In the genomic region with DNA sequence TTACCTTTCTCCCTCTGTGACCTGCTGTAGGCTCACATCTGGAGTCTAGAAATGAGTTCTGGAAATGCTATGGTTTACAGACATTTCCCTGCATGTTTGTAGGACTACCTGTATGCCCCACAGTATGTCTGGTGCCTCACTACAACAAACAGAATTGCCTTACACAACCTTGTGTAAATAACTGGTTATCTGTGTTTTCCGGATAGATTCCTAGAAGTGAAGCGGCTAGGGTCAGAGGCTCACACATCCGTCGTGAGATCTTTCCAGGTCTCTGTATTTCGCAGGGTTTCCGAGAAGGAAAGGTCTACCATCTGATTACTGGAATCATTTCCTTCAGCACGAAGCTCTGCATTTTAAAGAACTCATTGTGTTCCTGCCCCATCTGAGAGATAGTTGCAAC, we compare ENCODE assay signal across 25 mouse cellular contexts.
"Had no signal": no experiment of that assay in that cellular context is flagged by ENCODE, and none has a peak within 500 bp of the region (broad histone marks: within the 10 kb centered on the region; RNA-seq: fewer than 3 reads in every experiment).

No protein-coding gene starts in this region.

- H3K4me2 ChIP-seq: heart, embryonic 11.5 days; heart, embryonic 13.5 days; heart, embryonic 15.5 days; hindbrain, embryonic 13.5 days; hindbrain, embryonic 15.5 days; kidney, embryonic 15.5 days; limb, embryonic 13.5 days; limb, embryonic 15.5 days had no signal

- H3K4me1 ChIP-seq: heart, embryonic 13.5 days; heart, embryonic 15.5 days; hindbrain, embryonic 13.5 days; hindbrain, embryonic 15.5 days; kidney, embryonic 15.5 days; limb, embryonic 13.5 days; limb, embryonic 15.5 days had no signal

- H3K9ac ChIP-seq: forebrain, postnatal 0 days; heart, embryonic 13.5 days; heart, embryonic 15.5 days; hindbrain, embryonic 13.5 days; hindbrain, embryonic 15.5 days; kidney, embryonic 15.5 days; limb, embryonic 13.5 days; limb, embryonic 15.5 days had no signal

- DNase-seq: forebrain, postnatal 0 days; gastrocnemius, postnatal 14 days; gastrocnemius, postnatal 36 days; heart, adult 18-20 months; heart, postnatal 14 days; heart, postnatal 36 days; kidney, adult 11 months; kidney, adult 2 months; kidney, adult 9 months; kidney, postnatal 14 days; kidney, postnatal 36 days; layer of hippocampus, adult 9-11 months; layer of hippocampus, postnatal 36 days; left cerebral cortex, postnatal 4 days had no signal

- H3K27ac ChIP-seq: heart, embryonic 13.5 days; heart, embryonic 15.5 days; hindbrain, embryonic 13.5 days; hindbrain, embryonic 15.5 days; hindbrain, postnatal 0 days; kidney, embryonic 15.5 days; kidney, postnatal 0 days; limb, embryonic 13.5 days; limb, embryonic 15.5 days had no signal

- H3K9me3 ChIP-seq: heart, embryonic 15.5 days; hindbrain, embryonic 13.5 days; hindbrain, embryonic 15.5 days; kidney, embryonic 15.5 days; limb, embryonic 13.5 days; limb, embryonic 15.5 days had no signal

- H3K36me3 ChIP-seq: heart, embryonic 13.5 days; heart, embryonic 15.5 days; hindbrain, embryonic 13.5 days; hindbrain, embryonic 15.5 days; kidney, embryonic 15.5 days; limb, embryonic 13.5 days; limb, embryonic 15.5 days had no signal

- H3K4me3 ChIP-seq: heart, embryonic 13.5 days; heart, embryonic 15.5 days; hindbrain, embryonic 13.5 days; hindbrain, embryonic 15.5 days; kidney, embryonic 15.5 days; limb, embryonic 13.5 days; limb, embryonic 15.5 days had no signal

- H3K27me3 ChIP-seq: heart, embryonic 13.5 days; heart, embryonic 15.5 days; hindbrain, embryonic 15.5 days; kidney, embryonic 15.5 days; limb, embryonic 13.5 days; limb, embryonic 15.5 days had no signal

- ATAC-seq: forebrain, postnatal 0 days; hindbrain, postnatal 0 days; intestine, embryonic 16.5 days had no signal
